Mouse (Mus musculus) E14TG2a.4 (cell line): Measurements from ENCODE around the gene Ttc30a1.

ENCODE experiments used
- CTCF ChIP-seq: conservative IDR thresholded peaks from 2 replicates; pipeline ENCODE4 v1.5.1; 2014; ENCODE audit warnings: low read length
- POU5F1 ChIP-seq: IDR thresholded peaks from 2 replicates; pipeline ENCODE4 v1.6.1; 2014; ENCODE audit warnings: low read length, borderline replicate concordance

DNA sequence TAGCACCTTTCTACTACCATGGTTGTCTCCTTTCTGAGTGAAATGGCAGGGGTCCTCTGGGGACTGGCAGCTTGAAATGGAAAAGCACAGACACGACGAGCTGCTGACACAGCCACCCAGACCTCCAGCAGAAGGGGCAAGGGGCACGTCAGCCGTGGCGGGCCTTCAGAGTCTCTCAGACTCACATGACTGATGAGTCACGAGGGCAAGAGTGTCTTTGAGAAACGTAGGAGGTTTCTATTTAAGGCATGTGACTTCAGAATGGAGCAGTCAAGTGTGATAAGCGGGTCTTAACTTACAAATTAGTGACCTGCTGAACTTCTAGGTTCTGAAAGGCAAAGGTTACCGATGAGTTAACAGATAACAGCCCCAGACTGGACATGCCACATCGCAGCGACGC, 16.0 kb upstream of the Ttc30a1 start:
- TF ChIP-seq CTCF (no peak), POU5F1 (no peak)
